Mouse (Mus musculus) heart, postnatal 0 days (tissue): ENCODE measurements around the gene Ccl22.

Experiments used
- CTCF ChIP-seq: IDR thresholded peaks from 2 replicates; pipeline ENCODE4 v1.5.1; 2016; ENCODE audit warnings: antibody characterized with exemption, control low read depth, low read depth
- EP300 ChIP-seq: IDR thresholded peaks from 2 replicates; pipeline ENCODE4 v1.6.1; 2016; ENCODE audit warnings: antibody characterized with exemption, low read depth

GRCm38 (mm10) chr8:94780491-94781154, 35.2 kb downstream of the Ccl22 start:
- TF ChIP-seq CTCF (no peak), EP300 (no peak)
